Mouse (Mus musculus): ENCODE results near the gene Pdlim7. TPM values are rescaled to one million over a fixed set of nuclear protein-coding genes. Genes with fewer than 3 reads are reported as not detected.

The Pdlim7 gene
- polyA plus RNA-seq, 1 experiment from 2014 or later: 221 TPM

DNA sequence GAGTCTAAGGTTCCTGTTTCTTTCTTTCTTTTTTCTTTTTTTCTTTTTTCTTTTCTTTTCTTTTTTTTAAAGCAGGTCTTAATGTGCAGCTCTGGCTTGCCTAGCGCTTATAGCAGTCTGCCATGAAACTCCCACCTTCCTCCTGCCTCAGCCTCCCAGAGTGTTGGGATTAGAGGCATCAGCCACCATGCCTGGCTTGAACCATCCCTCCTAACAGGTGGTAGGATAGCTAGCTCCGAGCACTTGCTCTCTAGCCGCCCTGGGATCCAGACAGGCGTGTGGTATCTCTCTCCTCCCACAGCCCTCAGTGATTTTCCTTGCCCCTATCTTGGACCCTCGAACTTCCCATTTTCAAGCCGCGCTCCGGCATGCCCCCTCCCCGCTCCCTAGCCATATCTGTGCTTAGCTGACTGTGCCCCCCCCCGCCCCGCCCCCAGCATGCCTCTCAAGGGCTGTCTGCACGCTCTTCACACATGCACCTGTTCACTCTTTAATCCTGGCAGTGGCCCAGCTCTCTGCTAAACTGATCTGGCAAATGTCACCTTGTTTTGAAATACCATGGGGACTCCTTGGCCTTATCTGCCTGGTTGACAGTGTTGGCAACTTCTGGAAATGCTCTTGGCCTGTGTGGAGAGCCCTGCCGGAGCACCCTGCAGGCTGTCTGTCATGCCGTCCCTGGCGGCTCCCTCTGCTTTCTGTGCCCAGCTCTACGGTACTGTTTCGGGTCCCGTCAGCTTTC is 18.4 kb downstream of the Pdlim7 start:
- WGBS: 25% methylated on average over 18 of the region's 18 CpGs
- DNase-seq (ENCODE audit: low spot score): no peak

DNA sequence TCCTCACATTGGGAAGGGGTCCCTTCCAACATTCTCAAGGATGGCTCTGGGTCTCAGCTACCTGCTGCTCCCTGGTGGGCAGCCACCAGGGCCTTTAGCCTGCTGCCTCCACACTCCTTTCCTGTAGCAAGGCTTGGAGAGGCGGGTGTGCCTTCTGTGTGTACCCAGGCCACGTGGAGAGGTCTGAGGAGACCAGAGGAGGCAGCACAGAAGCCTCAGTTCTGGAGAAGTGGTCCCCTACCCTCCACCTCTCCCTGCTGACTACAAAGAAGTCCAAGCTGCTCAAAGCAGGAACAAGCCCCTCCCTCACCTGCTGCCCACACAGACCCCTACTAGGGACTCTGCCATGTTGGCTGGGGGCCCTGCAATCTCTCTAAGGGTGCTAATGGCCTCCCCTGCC is 19.2 kb downstream of the Pdlim7 start:
- Histone ChIP-seq H3K4me3 (no peak overlapping the region), H3K27ac (peak overlapping the region; percentile 45), H3K9me3 (no peaks in the 10 kb centered on the region), H3K4me1 (replicated peaks) (peaks cover 32% of the 10 kb centered on the region), H3K36me3 (peaks cover 23% of the 10 kb centered on the region), H3K27me3 (ENCODE audit: insufficient read depth, poor library complexity, severe bottlenecking) (peaks cover 8% of the 10 kb centered on the region; the same call in 1 of the 2 replicates)
- WGBS: 33% methylated on average over 2 of the region's 2 CpGs
- DNase-seq (ENCODE audit: low spot score): no peak

More for the DNA sequence above, 18.4 kb downstream of the Pdlim7 start:
- no peak overlapping the region for H3K4me3 ChIP-seq
- H3K27me3 ChIP-seq (ENCODE audit: insufficient read depth, poor library complexity, severe bottlenecking): peaks cover 8% of the 10 kb centered on the region; the same call in 1 of the 2 replicates
- H3K36me3 ChIP-seq: peaks cover 26% of the 10 kb centered on the region
- no peak overlapping the region for H3K27ac ChIP-seq
- H3K9me3 ChIP-seq: no peaks in the 10 kb centered on the region
- H3K4me1 ChIP-seq (replicated peaks): peaks cover 32% of the 10 kb centered on the region

DNA sequence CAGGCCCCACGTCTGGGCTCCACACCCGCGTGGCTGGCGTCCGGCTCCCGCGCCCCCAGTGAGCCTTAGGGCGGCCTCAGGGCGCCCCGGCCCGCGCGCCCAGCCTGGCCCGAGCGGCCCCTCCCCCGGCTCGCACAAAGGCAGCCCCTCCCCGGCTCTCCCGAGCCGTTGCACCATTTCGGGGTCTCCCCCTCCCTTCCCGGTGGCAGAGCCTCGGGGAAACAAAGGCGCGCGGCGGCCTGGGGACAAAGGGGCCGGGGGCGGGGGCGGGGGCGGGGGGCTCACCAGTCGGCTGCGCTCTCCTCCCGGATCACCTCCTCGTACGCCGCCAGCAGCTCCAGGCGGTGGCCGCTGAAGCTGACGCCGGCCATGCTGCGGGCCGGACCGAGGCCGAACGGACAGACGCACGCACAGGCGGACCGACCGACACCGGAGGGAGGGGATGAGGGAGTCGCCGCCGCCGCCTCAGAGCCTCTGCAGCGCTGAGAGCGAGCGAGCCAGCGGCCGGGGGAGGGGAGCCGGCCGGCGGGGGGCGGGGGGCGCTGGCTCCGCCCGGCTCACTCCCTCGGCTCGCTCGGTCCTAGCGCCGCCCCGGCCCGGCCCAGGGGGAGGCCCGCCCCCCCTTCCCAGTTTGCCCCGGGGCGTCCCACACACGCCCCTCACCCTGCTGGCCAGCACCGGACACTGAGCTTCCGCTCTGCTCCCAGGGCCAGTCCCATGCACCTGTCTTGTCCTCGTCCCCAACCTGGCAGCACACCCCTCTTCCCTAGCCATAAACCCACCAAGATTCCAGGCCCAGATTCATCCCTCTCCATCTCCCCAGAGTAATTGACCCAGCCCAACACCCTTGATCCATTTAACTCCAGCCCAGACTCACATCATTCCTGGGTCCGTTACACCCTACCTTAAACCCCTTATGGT is 25.6 kb downstream of the Pdlim7 start, which contains the start of gene Dbn1:
Dbn1 (minus strand) TSS at position 534 of the 921 bp plus-strand sequence.
- Histone ChIP-seq H3K27me3 (ENCODE audit: insufficient read depth, poor library complexity, severe bottlenecking) (0 out of 2 replicates have a peak, but pooled peaks cover 3% of the 10 kb centered on the region), H3K36me3 (peaks cover 23% of the 10 kb centered on the region), H3K4me1 (replicated peaks) (peaks cover 63% of the 10 kb centered on the region), H3K9me3 (no peaks in the 10 kb centered on the region), H3K27ac (peak within 1 kb of the TSS; percentile 100), H3K4me3 (peak within 1 kb of the TSS; percentile 98)
- under 1% methylated on average over 65 of the region's 83 CpGs for WGBS
- DNase-seq (ENCODE audit: low spot score): peak; percentile 84

GRCm38 (mm10) chr13:55486916-55487577 is 26.4 kb downstream of the Pdlim7 start:
- H3K36me3 ChIP-seq: peaks cover 31% of the 10 kb centered on the region
- DNase-seq (ENCODE audit: low spot score): peak; percentile 78
- H3K27me3 ChIP-seq (ENCODE audit: insufficient read depth, poor library complexity, severe bottlenecking): 0 out of 2 replicates have a peak, but pooled peaks cover 3% of the 10 kb centered on the region
- under 1% methylated on average over 29 of the region's 29 CpGs for WGBS
- H3K9me3 ChIP-seq: no peaks in the 10 kb centered on the region
- H3K4me3 ChIP-seq: peak overlapping the region; percentile 98
- peaks cover 69% of the 10 kb centered on the region for H3K4me1 ChIP-seq (replicated peaks)
- H3K27ac ChIP-seq: peak overlapping the region; percentile 100

GRCm38 (mm10) chr13:55486029-55486794 is 27.3 kb downstream of the Pdlim7 start:
- no peaks in the 10 kb centered on the region for H3K27me3 ChIP-seq (ENCODE audit: insufficient read depth, poor library complexity, severe bottlenecking)
- peaks cover 39% of the 10 kb centered on the region for H3K36me3 ChIP-seq
- 38% methylated on average over 14 of the region's 14 CpGs for WGBS
- DNase-seq (ENCODE audit: low spot score): peak; percentile 45
- H3K9me3 ChIP-seq: no peaks in the 10 kb centered on the region
- H3K4me1 ChIP-seq (replicated peaks): peaks cover 69% of the 10 kb centered on the region
- H3K4me3 ChIP-seq: peak overlapping the region; percentile 98
- peak overlapping the region; percentile 100 for H3K27ac ChIP-seq

DNA sequence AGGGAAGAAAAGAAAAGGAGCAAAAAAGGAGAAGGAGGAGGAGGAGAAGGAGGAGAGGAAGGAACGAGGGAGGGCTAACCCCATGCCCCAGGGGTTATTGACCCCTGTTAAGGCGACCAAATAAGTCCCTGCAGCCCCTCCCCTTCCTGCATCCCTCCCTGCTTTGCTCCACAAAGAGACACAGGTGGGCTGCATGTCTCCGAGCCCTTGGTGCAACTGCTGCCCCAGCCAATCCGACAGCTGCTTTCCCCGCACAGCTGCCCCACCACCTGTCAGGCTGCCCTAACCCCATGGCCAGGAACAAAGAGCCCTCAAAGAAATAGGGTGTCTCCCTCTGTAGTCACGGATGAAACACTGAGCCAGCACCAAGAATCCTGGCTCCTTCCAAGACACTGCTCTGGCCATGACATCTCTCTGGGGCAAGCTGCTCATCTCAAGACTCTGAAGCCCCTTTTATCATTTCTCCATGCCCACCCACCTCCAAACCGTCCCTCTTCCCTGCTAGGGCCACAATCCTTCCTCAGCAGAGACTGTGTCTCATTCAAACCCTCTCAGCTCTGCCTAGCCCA is 28.9 kb downstream of the Pdlim7 start:
- WGBS: 17% methylated on average over 7 of the region's 7 CpGs
- peaks cover 55% of the 10 kb centered on the region for H3K36me3 ChIP-seq
- no peaks in the 10 kb centered on the region for H3K9me3 ChIP-seq
- H3K4me1 ChIP-seq (replicated peaks): peaks cover 69% of the 10 kb centered on the region
- peak; percentile 39 for DNase-seq (ENCODE audit: low spot score)
- H3K27ac ChIP-seq: peak overlapping the region; percentile 100
- H3K27me3 ChIP-seq (ENCODE audit: insufficient read depth, poor library complexity, severe bottlenecking): no peaks in the 10 kb centered on the region
- H3K4me3 ChIP-seq: peak overlapping the region; percentile 98

GRCm38 (mm10) chr13:55483593-55483992 is 29.9 kb downstream of the Pdlim7 start:
- WGBS: 22% methylated on average over 15 of the region's 15 CpGs
- Histone ChIP-seq H3K9me3 (no peaks in the 10 kb centered on the region), H3K36me3 (peaks cover 65% of the 10 kb centered on the region), H3K27me3 (ENCODE audit: insufficient read depth, poor library complexity, severe bottlenecking) (no peaks in the 10 kb centered on the region), H3K4me3 (peak overlapping the region; percentile 98), H3K27ac (peak overlapping the region; percentile 100), H3K4me1 (replicated peaks) (peaks cover 65% of the 10 kb centered on the region)
- peak; percentile 84 for DNase-seq (ENCODE audit: low spot score)

GRCm38 (mm10) chr13:55483071-55483470 is 30.4 kb downstream of the Pdlim7 start:
- H3K4me1 ChIP-seq (replicated peaks): peaks cover 60% of the 10 kb centered on the region
- H3K9me3 ChIP-seq: no peaks in the 10 kb centered on the region
- DNase-seq (ENCODE audit: low spot score): no peak
- H3K36me3 ChIP-seq: peaks cover 69% of the 10 kb centered on the region
- peak overlapping the region; percentile 100; the same call in 1 of the 2 replicates for H3K27ac ChIP-seq
- H3K27me3 ChIP-seq (ENCODE audit: insufficient read depth, poor library complexity, severe bottlenecking): no peaks in the 10 kb centered on the region
- peak overlapping the region; percentile 98 for H3K4me3 ChIP-seq
- WGBS: 40% methylated on average over 9 of the region's 9 CpGs

DNA sequence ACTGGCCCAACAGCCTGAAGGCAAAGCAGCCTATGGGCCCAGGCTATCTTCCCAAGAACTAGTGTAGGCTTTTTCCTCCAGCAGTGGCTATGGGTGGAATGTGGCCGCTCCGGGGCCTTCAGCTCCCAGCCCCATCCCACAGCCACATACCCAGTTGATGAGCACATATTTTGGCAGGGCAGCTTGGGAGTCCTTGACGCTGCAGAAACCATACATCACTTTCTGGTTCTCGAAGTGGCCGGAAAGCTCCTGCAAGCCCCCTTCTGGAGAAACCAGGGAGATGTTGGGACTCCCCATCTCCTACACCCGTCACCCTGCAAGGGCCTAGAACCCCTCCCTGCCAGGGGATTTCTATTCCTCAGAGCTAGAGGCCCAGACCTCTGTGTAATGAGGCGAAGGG is 30.9 kb downstream of the Pdlim7 start:
- DNase-seq (ENCODE audit: low spot score): no peak
- H3K4me3 ChIP-seq: peak overlapping the region; percentile 98; the same call in 1 of the 2 replicates
- no peaks in the 10 kb centered on the region for H3K9me3 ChIP-seq
- peaks cover 75% of the 10 kb centered on the region for H3K36me3 ChIP-seq
- H3K27ac ChIP-seq: 0 out of 2 replicates have a peak overlapping the region, but pooled peaks have one; percentile 41
- H3K4me1 ChIP-seq (replicated peaks): peaks cover 56% of the 10 kb centered on the region
- WGBS: 93% methylated on average over 7 of the region's 7 CpGs
- no peaks in the 10 kb centered on the region for H3K27me3 ChIP-seq (ENCODE audit: insufficient read depth, poor library complexity, severe bottlenecking)

DNA sequence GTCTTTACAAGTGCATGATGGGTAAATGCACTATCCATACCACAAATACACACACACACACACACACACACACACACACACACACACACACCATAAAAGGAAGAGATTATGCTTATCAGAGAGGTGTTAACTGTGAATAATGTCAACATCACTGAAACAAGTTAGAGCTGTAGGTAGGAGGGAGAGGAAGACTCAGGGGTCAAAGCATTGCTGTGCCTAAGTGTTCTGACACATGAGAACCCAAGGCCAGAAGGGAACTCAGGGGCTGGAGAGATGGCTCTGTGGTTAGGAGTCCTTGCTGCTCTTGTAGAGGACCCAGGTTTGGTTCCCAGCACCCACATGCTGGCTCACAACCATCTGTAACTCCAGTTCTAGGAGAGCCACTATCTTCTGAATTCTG is 33.5 kb downstream of the Pdlim7 start:
- no peak for DNase-seq (ENCODE audit: low spot score)
- Histone ChIP-seq H3K9me3 (no peaks in the 10 kb centered on the region), H3K27me3 (ENCODE audit: insufficient read depth, poor library complexity, severe bottlenecking) (no peaks in the 10 kb centered on the region), H3K36me3 (peaks cover 87% of the 10 kb centered on the region), H3K4me3 (no peak overlapping the region), H3K27ac (no peak overlapping the region), H3K4me1 (replicated peaks) (peaks cover 53% of the 10 kb centered on the region)

GRCm38 (mm10) chr13:55479008-55479407 is 34.5 kb downstream of the Pdlim7 start:
- Histone ChIP-seq H3K36me3 (peaks cover 96% of the 10 kb centered on the region), H3K4me3 (no peak overlapping the region), H3K27ac (no peak overlapping the region), H3K9me3 (no peaks in the 10 kb centered on the region), H3K27me3 (ENCODE audit: insufficient read depth, poor library complexity, severe bottlenecking) (no peaks in the 10 kb centered on the region), H3K4me1 (replicated peaks) (peaks cover 53% of the 10 kb centered on the region)
- no peak for DNase-seq (ENCODE audit: low spot score)
- 84% methylated on average over 7 of the region's 7 CpGs for WGBS
